Comparison of ENCODE assay signal across 8 mouse cellular contexts in the genomic region with DNA sequence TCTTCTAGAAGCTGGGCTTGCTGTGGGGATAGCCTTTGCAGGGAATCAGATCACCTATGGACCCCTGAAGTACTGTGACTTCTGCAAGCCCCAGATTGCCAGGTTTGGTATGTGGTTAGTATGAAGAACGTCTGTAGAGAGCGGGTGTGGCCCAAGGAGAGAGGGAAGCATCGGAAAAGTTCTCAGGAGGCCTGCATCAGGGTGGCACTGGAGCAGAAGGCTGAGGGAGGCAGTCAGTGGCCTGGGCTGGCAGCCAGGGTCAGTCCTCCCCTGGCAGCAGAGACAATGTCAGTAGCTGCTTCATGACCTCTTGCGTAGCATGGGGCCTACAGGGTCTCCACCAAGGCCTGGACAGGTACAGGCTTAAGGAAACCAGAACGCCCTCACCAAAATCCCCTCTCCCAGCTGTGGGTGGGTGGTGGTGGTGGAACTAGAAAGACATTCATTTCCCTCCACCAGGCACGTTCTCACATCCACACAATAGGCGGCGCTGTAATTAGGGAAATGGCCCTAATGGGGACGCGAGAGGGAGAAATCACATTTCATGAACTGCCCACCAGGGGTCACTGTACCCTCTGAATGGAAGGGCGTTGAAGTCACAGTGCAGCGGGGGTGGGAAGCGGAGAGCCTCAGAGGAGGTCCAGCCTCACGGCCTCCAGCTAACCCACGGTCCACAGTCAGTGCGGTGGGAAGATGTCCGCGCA. TPM values are rescaled to one million over a fixed set of nuclear protein-coding genes. Genes with fewer than 3 reads are reported as not detected.
DNase-seq lines count a peak whose midpoint lies in the region; ATAC-seq lines count a peak whose summit lies in the region.

No protein-coding gene starts in this region.

- H3K4me1 ChIP-seq in hindbrain, embryonic 14.5 days (replicated peaks; ENCODE audit: control insufficient read depth, insufficient read depth, low read length) = no peaks in the 10 kb centered on the region

- WGBS in hindbrain, embryonic 14.5 days = 26% methylated on average over 18 of the region's 18 CpGs

- H3K9ac ChIP-seq in hindbrain, embryonic 14.5 days = peak overlapping the region; percentile 37

- no peaks in the 10 kb centered on the region for H3K9me3 ChIP-seq in hindbrain, embryonic 14.5 days (ENCODE audit: control insufficient read depth, low read length)

- DNase-seq in NIH3T3 (ENCODE audit: low read depth) = peak; percentile 76
- DNase-seq in cerebellum, postnatal 10 days = peak; percentile 95 to 98
- peak; percentile 53 to 68 for DNase-seq in frontal cortex, postnatal 25 days (ENCODE audit: low spot score in 2 of 2)
- peak; percentile 86 for DNase-seq in hindbrain, embryonic 14.5 days (ENCODE audit: low spot score)
- DNase-seq in layer of hippocampus, postnatal 36 days = peak; percentile 78 to 84
- DNase-seq in lung, postnatal 25 days (ENCODE audit: low spot score) = peak; percentile 83
- peak; percentile 96 for DNase-seq in retina, postnatal 1 day
- peak; percentile 88 for DNase-seq in urinary bladder, postnatal 14 days (ENCODE audit: low spot score)

- ATAC-seq in hindbrain, embryonic 14.5 days (ENCODE audit: low FRiP score) = peak; percentile 76; the same call in 1 of the 2 replicates

- H3K4me2 ChIP-seq in hindbrain, embryonic 14.5 days (replicated peaks) = peak overlapping the region; percentile 51

- H3K4me3 ChIP-seq in hindbrain, embryonic 14.5 days (replicated peaks; ENCODE audit: low read length) = peak overlapping the region; percentile 24

- H3K36me3 ChIP-seq in hindbrain, embryonic 14.5 days (replicated peaks; ENCODE audit: control insufficient read depth, insufficient read depth) = no peaks in the 10 kb centered on the region

- no peak overlapping the region for H3K27ac ChIP-seq in hindbrain, embryonic 14.5 days

- peaks cover 21% of the 10 kb centered on the region for H3K27me3 ChIP-seq in hindbrain, embryonic 14.5 days (ENCODE audit: control insufficient read depth, insufficient read depth, low read length)

RNA-seq across cellular contexts. Expression of a gene that starts 31.2 kb away (rescaled TPM):
- 3.9 and 5.4 TPM in 2 replicates for polyA plus RNA-seq in hindbrain, embryonic 14.5 days (2014; fragmentation: Nextera tagmentation; extraction: Ambion mirVana)
- 1 to 10 TPM; 7.9 to 9.6 TPM for total RNA-seq in layer of hippocampus, postnatal 36 days (2021)
